Mouse (Mus musculus): ENCODE measurements around the gene Stam2. TPM values are rescaled to one million over a fixed set of nuclear protein-coding genes. Genes with fewer than 3 reads are reported as not detected.

Gene Stam2
- polyA plus RNA-seq, 1 experiment from 2014 or later = 30.5 TPM

- WGBS = 93% methylated on average over 4 of the region's 4 CpGs
- Histone ChIP-seq H3K4me3 (no peak overlapping the region), H3K9me3 (no peaks in the 10 kb centered on the region), H3K27me3 (ENCODE audit: insufficient read depth, poor library complexity, severe bottlenecking) (no peaks in the 10 kb centered on the region), H3K4me1 (no peaks in the 10 kb centered on the region), H3K36me3 (peaks cover 36% of the 10 kb centered on the region), H3K27ac (no peak overlapping the region)
- DNase-seq (ENCODE audit: low spot score) = no peak
These were observed 28.0 kb downstream of the Stam2 start for GRCm38 (mm10) chr2:52714111-52714510.

GRCm38 (mm10) chr2:52710804-52711203, 31.3 kb downstream of the Stam2 start:
- Histone ChIP-seq H3K36me3 (peaks cover 52% of the 10 kb centered on the region), H3K27me3 (ENCODE audit: insufficient read depth, poor library complexity, severe bottlenecking) (no peaks in the 10 kb centered on the region), H3K9me3 (no peaks in the 10 kb centered on the region), H3K4me1 (no peaks in the 10 kb centered on the region), H3K27ac (no peak overlapping the region), H3K4me3 (no peak overlapping the region)
- 93% methylated on average over 2 of the region's 2 CpGs for WGBS
- no peak for DNase-seq (ENCODE audit: low spot score)

- H3K4me3 ChIP-seq = no peak overlapping the region
- H3K9me3 ChIP-seq = no peaks in the 10 kb centered on the region
- peaks cover 46% of the 10 kb centered on the region for H3K36me3 ChIP-seq
- no peaks in the 10 kb centered on the region for H3K27me3 ChIP-seq (ENCODE audit: insufficient read depth, poor library complexity, severe bottlenecking)
- no peak overlapping the region for H3K27ac ChIP-seq
- peak; percentile 13 for DNase-seq (ENCODE audit: low spot score)
- H3K4me1 ChIP-seq = no peaks in the 10 kb centered on the region
- 89% methylated on average over 5 of the region's 5 CpGs for WGBS
These were observed 32.7 kb downstream of the Stam2 start for GRCm38 (mm10) chr2:52709417-52709816.

GRCm38 (mm10) chr2:52701368-52702036, 40.6 kb downstream of the Stam2 start:
- Histone ChIP-seq H3K4me3 (no peak overlapping the region), H3K4me1 (no peaks in the 10 kb centered on the region), H3K36me3 (peaks cover 26% of the 10 kb centered on the region; the same call in 1 of the 2 replicates), H3K27ac (no peak overlapping the region), H3K9me3 (no peaks in the 10 kb centered on the region), H3K27me3 (ENCODE audit: insufficient read depth, poor library complexity, severe bottlenecking) (no peaks in the 10 kb centered on the region)
- WGBS = 91% methylated on average over 11 of the region's 11 CpGs
- DNase-seq (ENCODE audit: low spot score) = no peak

- Histone ChIP-seq H3K36me3 (peaks cover 17% of the 10 kb centered on the region; the same call in 1 of the 2 replicates), H3K27me3 (ENCODE audit: insufficient read depth, poor library complexity, severe bottlenecking) (no peaks in the 10 kb centered on the region), H3K27ac (no peak overlapping the region), H3K4me3 (no peak overlapping the region), H3K9me3 (no peaks in the 10 kb centered on the region), H3K4me1 (no peaks in the 10 kb centered on the region)
- 72% methylated on average over 5 of the region's 5 CpGs for whole genome bisulfite sequencing
- no peak for DNase-seq (ENCODE audit: low spot score)
These were observed 41.7 kb downstream of the Stam2 start for GRCm38 (mm10) chr2:52700352-52700751.

GRCm38 (mm10) chr2:52694604-52695003, 47.5 kb downstream of the Stam2 start:
- no peak for DNase-seq (ENCODE audit: low spot score)
- 86% methylated on average over 6 of the region's 6 CpGs for WGBS
- peaks cover 2% of the 10 kb centered on the region; the same call in 1 of the 2 replicates for H3K36me3 ChIP-seq
- no peaks in the 10 kb centered on the region for H3K27me3 ChIP-seq (ENCODE audit: insufficient read depth, poor library complexity, severe bottlenecking)
- H3K4me3 ChIP-seq = no peak overlapping the region
- no peaks in the 10 kb centered on the region for H3K9me3 ChIP-seq
- H3K27ac ChIP-seq = no peak overlapping the region
- no peaks in the 10 kb centered on the region for H3K4me1 ChIP-seq

- H3K36me3 ChIP-seq = no peaks in the 10 kb centered on the region
- no peaks in the 10 kb centered on the region for H3K27me3 ChIP-seq (ENCODE audit: insufficient read depth, poor library complexity, severe bottlenecking)
- no peaks in the 10 kb centered on the region for H3K4me1 ChIP-seq
- no peaks in the 10 kb centered on the region for H3K9me3 ChIP-seq
- WGBS = 74% methylated on average over 4 of the region's 4 CpGs
- no peak for DNase-seq (ENCODE audit: low spot score)
- H3K4me3 ChIP-seq = no peak overlapping the region
- no peak overlapping the region for H3K27ac ChIP-seq
These were observed 50.3 kb downstream of the Stam2 start for GRCm38 (mm10) chr2:52691745-52692144.

GRCm38 (mm10) chr2:52686601-52687000, 55.5 kb downstream of the Stam2 start:
- no peaks in the 10 kb centered on the region for H3K4me1 ChIP-seq
- no peak overlapping the region for H3K4me3 ChIP-seq
- H3K9me3 ChIP-seq = no peaks in the 10 kb centered on the region
- H3K27me3 ChIP-seq (ENCODE audit: insufficient read depth, poor library complexity, severe bottlenecking) = no peaks in the 10 kb centered on the region
- WGBS = 73% methylated on average over 6 of the region's 6 CpGs
- no peak for DNase-seq (ENCODE audit: low spot score)
- H3K36me3 ChIP-seq = no peaks in the 10 kb centered on the region
- H3K27ac ChIP-seq = no peak overlapping the region

GRCm38 (mm10) chr2:52677589-52677988, 64.5 kb downstream of the Stam2 start:
- no peak for DNase-seq (ENCODE audit: low spot score)
- Histone ChIP-seq H3K36me3 (no peaks in the 10 kb centered on the region), H3K4me1 (peaks cover 20% of the 10 kb centered on the region; the same call in 1 of the 2 replicates), H3K9me3 (no peaks in the 10 kb centered on the region), H3K4me3 (no peak overlapping the region), H3K27ac (no peak overlapping the region), H3K27me3 (ENCODE audit: insufficient read depth, poor library complexity, severe bottlenecking) (peaks cover 40% of the 10 kb centered on the region)
- 50% methylated on average over 4 of the region's 4 CpGs for WGBS

- Histone ChIP-seq H3K27me3 (ENCODE audit: insufficient read depth, poor library complexity, severe bottlenecking) (peaks cover 40% of the 10 kb centered on the region), H3K27ac (peak overlapping the region; percentile 87; the same call in 1 of the 2 replicates), H3K4me3 (peak overlapping the region; percentile 80), H3K36me3 (no peaks in the 10 kb centered on the region), H3K9me3 (no peaks in the 10 kb centered on the region), H3K4me1 (peaks cover 20% of the 10 kb centered on the region; the same call in 1 of the 2 replicates)
- no peak for DNase-seq (ENCODE audit: low spot score)
- WGBS = 14% methylated on average over 6 of the region's 6 CpGs
These were observed 65.2 kb downstream of the Stam2 start for GRCm38 (mm10) chr2:52676913-52677303.

GRCm38 (mm10) chr2:52676023-52676912, 65.8 kb downstream of the Stam2 start, which contains the start of gene Cacnb4:
TSS of gene Cacnb4 (minus strand) at chr2:52676831.
- under 1% methylated on average over 55 of the region's 77 CpGs for WGBS
- DNase-seq (ENCODE audit: low spot score) = no peak
- H3K27me3 ChIP-seq (ENCODE audit: insufficient read depth, poor library complexity, severe bottlenecking) = peaks cover 40% of the 10 kb centered on the region
- H3K9me3 ChIP-seq = no peaks in the 10 kb centered on the region
- no peaks in the 10 kb centered on the region for H3K36me3 ChIP-seq
- H3K27ac ChIP-seq = peak within 1 kb of the TSS; percentile 87
- H3K4me1 ChIP-seq = peaks cover 20% of the 10 kb centered on the region; the same call in 1 of the 2 replicates
- peak within 1 kb of the TSS; percentile 80 for H3K4me3 ChIP-seq

GRCm38 (mm10) chr2:52675278-52675987, 66.6 kb downstream of the Stam2 start:
- H3K9me3 ChIP-seq = no peaks in the 10 kb centered on the region
- H3K27me3 ChIP-seq (ENCODE audit: insufficient read depth, poor library complexity, severe bottlenecking) = peaks cover 40% of the 10 kb centered on the region

More at GRCm38 (mm10) chr2:52675278-52675987, 66.6 kb downstream of the Stam2 start:
- Histone ChIP-seq H3K4me3 (peak overlapping the region; percentile 80), H3K27ac (peak overlapping the region; percentile 87), H3K4me1 (peaks cover 20% of the 10 kb centered on the region; the same call in 1 of the 2 replicates), H3K36me3 (no peaks in the 10 kb centered on the region)
- whole genome bisulfite sequencing = under 1% methylated on average over 42 of the region's 42 CpGs
- peak; percentile 73 for DNase-seq (ENCODE audit: low spot score)
